Mouse (Mus musculus): ENCODE measurements at regions not wholly inside any gene's neighbourhood (a gene's known extent, or its start where the extent isn't known, plus 50 kb on each side); places are given as distances from the start of the nearest gene placed in this dataset.

DNA sequence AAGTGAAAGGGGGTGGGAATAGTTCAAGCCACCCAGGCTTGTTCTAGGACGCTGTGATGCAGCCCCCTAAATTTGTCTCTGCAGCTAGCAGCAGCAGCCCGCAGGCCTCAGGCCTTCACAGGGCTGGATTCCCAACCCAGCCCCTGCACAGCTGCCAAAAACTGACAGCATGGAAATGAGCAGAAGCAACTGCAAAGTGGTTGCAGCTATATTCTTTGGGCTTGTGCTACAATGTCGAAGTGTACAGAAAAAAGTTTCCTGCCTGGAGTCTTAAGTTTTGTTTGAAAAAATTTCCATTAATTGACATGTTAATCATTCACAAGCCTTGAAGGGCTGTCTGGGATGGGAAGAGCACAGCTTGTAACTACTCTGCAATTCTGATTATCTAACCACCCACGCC is 253.6 kb upstream of the Nbea start:
- Histone ChIP-seq H3K36me3 (ENCODE audit: insufficient read depth, low read length) (no peaks in the 10 kb centered on the region), H3K4me2 (ENCODE audit: low read depth, low read length) (no peak overlapping the region), H3K4me3 (ENCODE audit: low read length) (no peak overlapping the region), H3K9ac (replicated peaks; ENCODE audit: low read length) (no peak overlapping the region), H3K27ac (no peak overlapping the region), H3K9me3 (ENCODE audit: low read length) (no peaks in the 10 kb centered on the region), H3K27me3 (ENCODE audit: insufficient read depth, low read length) (no peaks in the 10 kb centered on the region), H3K4me1 (ENCODE audit: insufficient read depth, low read length) (peaks cover 5% of the 10 kb centered on the region; the same call in 1 of the 2 replicates)
- 25% methylated on average over 4 of the region's 4 CpGs for WGBS
- TF ChIP-seq CTCF (IDR thresholded peaks at IDR 0.05; ENCODE audit: low read depth) = no peak
- ATAC-seq (no peak), DNase-seq (ENCODE audit: low spot score) (peak; percentile 56)

DNA sequence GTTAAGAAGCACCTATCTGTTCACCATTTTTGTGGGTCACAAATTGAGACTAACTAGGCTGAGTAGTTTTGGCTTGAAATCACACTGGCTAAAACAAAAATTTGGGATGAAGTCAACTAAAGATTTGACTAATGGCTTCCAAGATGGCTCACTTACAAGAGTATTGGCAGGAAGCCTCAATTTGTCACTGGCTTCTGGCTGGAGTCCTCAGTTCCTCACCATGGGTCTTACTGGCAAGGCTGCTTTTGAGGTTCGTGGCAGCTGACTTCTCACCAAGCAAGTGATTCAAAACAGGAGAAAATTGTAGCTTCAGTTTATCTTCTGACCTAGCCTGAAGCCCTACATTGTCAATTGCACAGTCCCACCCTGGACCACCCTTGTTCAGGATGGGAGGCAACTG is 250.0 kb upstream of the Nbea start:
- TF ChIP-seq CTCF (IDR thresholded peaks at IDR 0.05; ENCODE audit: low read depth) = no peak
- H3K27me3 ChIP-seq (ENCODE audit: insufficient read depth, low read length) = no peaks in the 10 kb centered on the region
- WGBS = 26% methylated on average over 1 of the region's 1 CpGs
- peaks cover 5% of the 10 kb centered on the region; the same call in 1 of the 2 replicates for H3K4me1 ChIP-seq (ENCODE audit: insufficient read depth, low read length)
- no peaks in the 10 kb centered on the region for H3K36me3 ChIP-seq (ENCODE audit: insufficient read depth, low read length)
- ATAC-seq (no peak), DNase-seq (ENCODE audit: low spot score) (peak; percentile 58)
- H3K4me3 ChIP-seq (ENCODE audit: low read length) = no peak overlapping the region
- no peak overlapping the region for H3K4me2 ChIP-seq (ENCODE audit: low read depth, low read length)
- H3K9me3 ChIP-seq (ENCODE audit: low read length) = no peaks in the 10 kb centered on the region
- H3K9ac ChIP-seq (replicated peaks; ENCODE audit: low read length) = no peak overlapping the region
- H3K27ac ChIP-seq = no peak overlapping the region

DNA sequence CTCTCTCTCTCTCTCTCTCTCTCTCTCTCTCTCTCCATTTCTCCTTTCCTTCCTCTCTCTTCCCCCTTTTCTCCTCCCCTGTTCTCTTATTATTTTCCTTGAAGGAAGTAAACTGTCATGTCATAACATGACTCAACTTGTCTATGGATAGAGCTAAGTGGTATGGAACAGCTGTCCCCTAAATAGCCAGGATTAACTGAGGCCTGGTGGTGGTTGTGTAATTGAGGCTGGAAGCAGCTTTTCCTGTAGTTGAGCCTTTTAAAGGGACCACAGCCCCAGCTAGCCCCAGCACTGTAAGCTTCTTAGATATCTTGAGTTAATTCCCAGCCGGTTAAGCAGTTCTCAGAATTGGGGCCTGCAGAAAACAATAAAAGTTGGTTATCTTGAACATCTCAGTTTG is 243.7 kb upstream of the Nbea start:
- H3K9me3 ChIP-seq (ENCODE audit: low read length) = no peaks in the 10 kb centered on the region
- H3K9ac ChIP-seq (replicated peaks; ENCODE audit: low read length) = no peak overlapping the region
- no peak overlapping the region for H3K4me2 ChIP-seq (ENCODE audit: low read depth, low read length)
- no peak for ATAC-seq
- WGBS = 88% methylated on average over 1 of the region's 1 CpGs
- no peak overlapping the region for H3K4me3 ChIP-seq (ENCODE audit: low read length)
- H3K27me3 ChIP-seq (ENCODE audit: insufficient read depth, low read length) = no peaks in the 10 kb centered on the region
- DNase-seq (ENCODE audit: low spot score) = no peak
- no peaks in the 10 kb centered on the region for H3K4me1 ChIP-seq (ENCODE audit: insufficient read depth, low read length)
- no peaks in the 10 kb centered on the region for H3K36me3 ChIP-seq (ENCODE audit: insufficient read depth, low read length)
- no peak for TF ChIP-seq CTCF (IDR thresholded peaks at IDR 0.05; ENCODE audit: low read depth)
- no peak overlapping the region for H3K27ac ChIP-seq

DNA sequence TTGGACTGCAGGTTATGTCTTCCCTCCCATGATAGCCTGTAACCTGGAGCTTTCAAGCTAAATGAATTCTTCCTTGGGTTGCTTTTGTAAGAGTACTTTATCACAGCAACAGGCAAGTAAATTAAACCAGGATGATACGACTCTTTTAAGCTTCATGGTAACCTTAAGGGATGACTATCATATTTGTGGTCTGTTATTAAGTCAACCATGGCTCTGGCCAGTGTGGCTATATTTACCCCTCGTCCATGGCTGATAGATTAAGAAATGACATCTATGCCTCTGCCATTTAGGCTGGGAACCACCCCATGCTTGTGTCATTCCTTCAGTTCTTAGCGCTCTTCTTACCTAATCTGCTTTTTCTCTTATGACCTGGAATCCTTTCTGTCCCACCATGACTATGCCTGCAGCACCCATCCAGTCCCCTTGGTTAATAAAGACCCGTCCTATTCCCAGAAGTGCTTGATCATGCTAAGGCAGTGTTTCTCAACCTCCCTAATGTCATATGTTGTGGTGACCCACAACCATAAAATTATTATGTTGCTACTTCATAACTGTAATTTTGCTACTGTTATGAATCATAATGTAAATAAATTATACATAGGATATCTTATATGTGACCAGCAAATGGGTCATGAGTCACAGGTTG is 214.5 kb upstream of the Nbea start:
- ATAC-seq (no peak), DNase-seq (ENCODE audit: low spot score) (no peak)
- no peak for TF ChIP-seq CTCF (IDR thresholded peaks at IDR 0.05; ENCODE audit: low read depth)
- Histone ChIP-seq H3K9ac (replicated peaks; ENCODE audit: low read length) (no peak overlapping the region), H3K9me3 (ENCODE audit: low read length) (no peaks in the 10 kb centered on the region), H3K4me1 (ENCODE audit: insufficient read depth, low read length) (no peaks in the 10 kb centered on the region), H3K36me3 (ENCODE audit: insufficient read depth, low read length) (no peaks in the 10 kb centered on the region), H3K27ac (no peak overlapping the region), H3K4me2 (ENCODE audit: low read depth, low read length) (no peak overlapping the region), H3K4me3 (ENCODE audit: low read length) (no peak overlapping the region), H3K27me3 (ENCODE audit: insufficient read depth, low read length) (no peaks in the 10 kb centered on the region)
- 93% methylated on average over 4 of the region's 4 CpGs for WGBS

DNA sequence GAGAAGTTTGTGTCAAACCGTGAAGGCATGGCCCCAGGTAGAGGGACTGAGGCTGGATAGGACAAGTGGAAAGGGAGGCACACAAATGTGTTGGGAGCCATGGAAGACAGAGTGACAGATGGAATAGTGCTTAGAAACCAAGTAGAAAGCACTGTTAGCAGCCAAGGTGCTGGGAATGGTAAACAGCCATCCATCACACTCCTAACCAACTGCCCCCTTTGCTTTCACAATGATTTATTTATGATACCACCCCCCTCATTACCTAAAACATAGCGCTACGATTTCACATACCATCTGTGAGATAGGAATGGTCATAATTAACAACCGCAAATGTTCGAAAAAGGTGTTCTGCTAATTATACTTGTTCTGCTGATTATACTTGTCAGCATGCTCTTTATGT is 209.6 kb upstream of the Nbea start:
- WGBS = 77% methylated on average over 5 of the region's 5 CpGs
- no peak for ATAC-seq
- no peak for DNase-seq (ENCODE audit: low spot score)
- no peak for TF ChIP-seq CTCF (IDR thresholded peaks at IDR 0.05; ENCODE audit: low read depth)
- Histone ChIP-seq H3K4me3 (ENCODE audit: low read length) (no peak overlapping the region), H3K36me3 (ENCODE audit: insufficient read depth, low read length) (no peaks in the 10 kb centered on the region), H3K27ac (no peak overlapping the region), H3K9ac (replicated peaks; ENCODE audit: low read length) (no peak overlapping the region), H3K9me3 (ENCODE audit: low read length) (no peaks in the 10 kb centered on the region), H3K27me3 (ENCODE audit: insufficient read depth, low read length) (no peaks in the 10 kb centered on the region), H3K4me2 (ENCODE audit: low read depth, low read length) (no peak overlapping the region), H3K4me1 (ENCODE audit: insufficient read depth, low read length) (no peaks in the 10 kb centered on the region)

DNA sequence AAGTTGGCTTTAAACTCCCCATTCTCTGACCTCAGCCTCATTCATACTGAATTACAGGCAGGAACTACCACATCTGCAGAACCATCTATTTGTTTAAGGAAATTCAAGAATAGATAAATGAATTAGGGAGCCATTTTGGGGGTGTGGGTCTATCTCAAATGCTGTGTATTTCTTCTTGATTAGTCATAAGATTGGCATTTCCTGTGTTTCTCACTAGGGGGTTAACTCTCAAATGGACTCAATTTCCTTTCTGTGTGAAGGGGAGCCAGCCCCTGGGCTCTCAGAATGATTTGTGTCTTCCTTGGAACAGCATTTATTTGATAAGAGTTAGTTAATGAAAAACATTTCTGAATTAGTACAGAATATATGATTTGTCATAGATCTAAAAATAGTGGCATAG is 196.8 kb upstream of the Nbea start:
- H3K4me2 ChIP-seq (ENCODE audit: low read depth, low read length) = no peak overlapping the region
- no peak for ATAC-seq
- no peak overlapping the region for H3K4me3 ChIP-seq (ENCODE audit: low read length)
- DNase-seq (ENCODE audit: low spot score) = no peak
- TF ChIP-seq CTCF (IDR thresholded peaks at IDR 0.05; ENCODE audit: low read depth) = no peak
- H3K27me3 ChIP-seq (ENCODE audit: insufficient read depth, low read length) = no peaks in the 10 kb centered on the region
- H3K27ac ChIP-seq = no peak overlapping the region
- no peaks in the 10 kb centered on the region for H3K9me3 ChIP-seq (ENCODE audit: low read length)
- no peaks in the 10 kb centered on the region for H3K4me1 ChIP-seq (ENCODE audit: insufficient read depth, low read length)
- no peak overlapping the region for H3K9ac ChIP-seq (replicated peaks; ENCODE audit: low read length)
- no peaks in the 10 kb centered on the region for H3K36me3 ChIP-seq (ENCODE audit: insufficient read depth, low read length)

DNA sequence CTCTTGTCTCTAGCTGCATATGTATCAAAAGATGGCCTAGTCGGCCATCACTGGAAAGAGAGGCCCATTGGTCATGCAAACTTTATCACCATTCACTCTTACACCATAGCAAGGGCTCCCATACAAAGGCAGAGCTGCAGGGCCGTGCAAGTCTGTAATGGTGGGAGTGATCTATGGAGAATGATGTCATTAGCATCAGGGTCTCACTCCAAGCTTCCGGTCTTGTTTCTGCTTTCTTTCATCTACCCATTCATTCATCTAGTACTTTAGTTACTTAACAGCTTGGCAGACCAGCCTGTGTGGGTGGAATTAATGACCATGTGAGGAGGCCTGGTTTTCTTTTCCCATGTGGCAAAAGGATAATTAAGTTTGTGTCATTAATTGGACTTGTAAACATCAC is 196.0 kb upstream of the Nbea start:
- H3K36me3 ChIP-seq (ENCODE audit: insufficient read depth, low read length) = no peaks in the 10 kb centered on the region
- ATAC-seq (no peak), DNase-seq (ENCODE audit: low spot score) (no peak)
- no peak overlapping the region for H3K9ac ChIP-seq (replicated peaks; ENCODE audit: low read length)
- WGBS = 59% methylated on average over 3 of the region's 3 CpGs
- no peaks in the 10 kb centered on the region for H3K9me3 ChIP-seq (ENCODE audit: low read length)
- H3K4me3 ChIP-seq (ENCODE audit: low read length) = no peak overlapping the region
- no peak for TF ChIP-seq CTCF (IDR thresholded peaks at IDR 0.05; ENCODE audit: low read depth)
- no peak overlapping the region for H3K4me2 ChIP-seq (ENCODE audit: low read depth, low read length)
- no peaks in the 10 kb centered on the region for H3K27me3 ChIP-seq (ENCODE audit: insufficient read depth, low read length)
- no peaks in the 10 kb centered on the region for H3K4me1 ChIP-seq (ENCODE audit: insufficient read depth, low read length)
- H3K27ac ChIP-seq = no peak overlapping the region
